Mouse (Mus musculus): ENCODE results near the gene Atg16l1. TPM values are rescaled to one million over a fixed set of nuclear protein-coding genes. Genes with fewer than 3 reads are reported as not detected.

The Atg16l1 gene
- 10 to 100 TPM; 68.3 to 71.0 TPM for total RNA-seq (2021)

DNA sequence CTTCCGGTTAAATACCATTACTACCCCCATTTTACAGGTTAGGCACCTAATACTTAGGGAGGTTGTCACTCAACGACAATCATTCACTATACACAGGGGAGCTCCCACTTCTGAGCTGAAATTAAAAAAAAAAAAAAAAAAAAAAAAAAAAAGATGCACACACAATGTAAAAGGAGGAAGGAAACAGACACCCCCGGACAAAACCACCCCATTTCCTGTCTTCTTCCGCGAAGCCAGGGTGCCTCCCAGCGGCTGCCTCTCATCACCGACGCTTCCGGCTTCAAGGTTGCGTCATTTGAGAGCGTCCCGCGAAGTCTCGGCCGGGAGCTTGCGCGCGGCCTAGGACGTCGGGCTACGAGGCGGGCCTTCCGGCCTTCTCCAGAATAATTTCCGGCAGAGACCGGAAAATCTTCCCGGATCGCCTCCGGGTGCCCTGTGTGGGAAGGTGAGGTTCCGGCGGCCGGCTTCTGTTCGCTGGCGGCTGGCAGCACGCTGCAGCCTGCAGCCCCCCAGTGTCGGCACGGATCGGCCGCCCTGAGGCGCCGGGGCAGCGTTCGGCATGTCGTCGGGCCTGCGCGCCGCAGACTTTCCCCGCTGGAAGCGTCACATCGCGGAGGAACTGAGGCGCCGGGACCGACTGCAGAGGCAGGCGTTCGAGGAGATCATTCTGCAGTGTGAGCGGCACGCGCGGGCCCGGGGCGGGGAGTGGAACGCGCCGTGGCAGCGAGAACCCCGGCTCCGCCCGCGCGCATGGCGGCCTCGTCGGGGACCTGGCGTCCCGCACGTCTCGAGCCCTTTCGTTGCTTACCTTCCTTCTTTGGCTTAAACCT, at the start of gene Atg16l1:
TSS of gene Atg16l1 (plus strand) at position 230 of the 830 bp plus-strand sequence.
- intact Hi-C loops (cut with DNase I), result loop anchor here (5.0 kb wide), 1 partner anchor 309 kb away; no protein-coding TSS in a partner anchor
- peak; percentile 95 for DNase-seq (ENCODE audit: extremely low spot score in 1 of 2, low spot score in 2 of 2)

- no peak for DNase-seq (ENCODE audit: extremely low spot score in 1 of 2, low spot score in 2 of 2)
- intact Hi-C loops (cut with DNase I), result no loop called here
Observed at GRCm38 (mm10) chr1:87706361-87706760, 49.3 kb upstream of the Atg16l1 start.

DNA sequence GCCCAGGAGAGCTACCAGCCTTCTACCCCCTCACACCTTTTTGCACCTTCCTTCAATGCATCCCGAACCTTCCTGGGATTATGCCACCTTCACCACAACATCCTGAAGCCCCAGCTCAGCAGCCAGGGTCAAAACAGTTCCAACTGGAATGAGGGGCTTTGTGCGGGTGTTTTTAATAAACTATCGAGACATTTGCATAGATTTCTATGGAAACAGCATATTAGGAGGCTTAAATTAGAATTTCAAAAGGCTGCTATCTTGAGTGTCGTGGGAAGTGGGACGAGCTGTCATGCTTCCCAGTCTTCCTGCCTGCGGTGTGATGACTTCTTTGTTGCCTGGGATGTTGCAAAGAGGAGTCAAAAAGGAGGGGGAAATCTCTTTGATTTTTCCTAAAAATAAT, 46.6 kb upstream of the Atg16l1 start:
- intact Hi-C loops (cut with DNase I), result no loop called here
- DNase-seq (ENCODE audit: extremely low spot score in 1 of 2, low spot score in 2 of 2), result peak in 1 of 2 experiments; percentile 75

- DNase-seq (ENCODE audit: extremely low spot score in 1 of 2, low spot score in 2 of 2), result no peak
- intact Hi-C loops (cut with DNase I), result no loop called here
Observed at GRCm38 (mm10) chr1:87709661-87710270, 45.9 kb upstream of the Atg16l1 start.

DNA sequence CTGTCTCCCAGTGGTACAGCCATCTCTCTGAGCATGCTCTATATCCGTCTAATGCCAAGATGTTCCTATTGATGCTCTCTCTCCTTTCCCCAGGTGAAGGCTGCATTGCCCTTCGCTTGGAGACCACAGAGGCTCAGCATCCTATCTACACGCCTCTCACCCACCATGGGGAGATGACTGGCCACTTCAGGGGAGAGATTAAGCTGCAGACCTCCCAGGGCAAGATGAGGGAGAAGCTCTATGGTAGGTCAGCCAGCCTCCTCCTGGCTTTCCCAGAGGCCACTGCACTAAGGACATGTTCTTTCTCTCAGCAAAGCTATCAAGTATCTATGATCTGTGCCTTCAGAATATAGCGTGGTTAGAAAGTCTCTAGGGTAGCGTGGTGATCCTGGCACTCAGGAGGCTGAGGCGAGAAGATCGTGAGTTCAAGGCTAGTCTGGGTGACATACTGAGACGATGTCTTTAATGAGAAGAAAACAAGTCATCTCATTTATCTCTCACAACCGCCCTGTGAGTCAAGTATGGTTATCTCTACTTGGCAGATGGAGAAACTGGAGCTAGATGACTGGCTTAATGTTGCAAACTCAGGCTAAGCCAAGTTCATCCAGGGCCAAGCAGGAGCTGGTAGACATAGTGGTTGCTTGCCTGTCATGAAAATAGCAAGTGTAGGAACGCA, 43.6 kb upstream of the Atg16l1 start:
- intact Hi-C loops (cut with DNase I), result no loop called here
- DNase-seq (ENCODE audit: extremely low spot score in 1 of 2, low spot score in 2 of 2), result no peak

- no peak for DNase-seq (ENCODE audit: extremely low spot score in 1 of 2, low spot score in 2 of 2)
Observed at GRCm38 (mm10) chr1:87712614-87712971, 43.1 kb upstream of the Atg16l1 start.

GRCm38 (mm10) chr1:87721382-87721781, 34.3 kb upstream of the Atg16l1 start:
- DNase-seq (ENCODE audit: extremely low spot score in 1 of 2, low spot score in 2 of 2), result peak; percentile 48 to 60
- intact Hi-C loops (cut with DNase I), result loop anchor here (5.0 kb wide), 1 partner anchor 244 kb away; no protein-coding TSS in a partner anchor

More at GRCm38 (mm10) chr1:87712614-87712971, 43.1 kb upstream of the Atg16l1 start:
- intact Hi-C loops (cut with DNase I), result no loop called here

DNA sequence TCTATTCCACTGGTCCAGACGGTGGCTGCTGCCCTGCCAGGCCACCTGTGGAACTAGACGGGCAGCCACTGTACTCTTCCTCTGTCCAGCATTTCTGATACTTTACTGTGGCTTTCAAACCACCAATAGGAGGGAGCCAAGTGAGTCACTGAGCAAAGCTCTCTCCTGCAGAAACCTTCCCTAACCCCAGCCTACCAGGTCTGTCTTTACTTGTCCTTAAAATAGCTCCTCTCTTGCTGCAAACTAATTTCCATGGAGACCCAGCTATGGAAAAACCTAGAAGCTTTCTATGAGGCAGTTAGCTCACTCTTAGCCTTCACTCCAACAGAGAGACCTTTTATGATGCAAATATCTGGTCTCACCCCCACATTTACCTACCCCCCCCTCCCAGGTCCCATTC, 33.6 kb upstream of the Atg16l1 start:
- intact Hi-C loops (cut with DNase I), result loop anchor here (5.0 kb wide), 1 partner anchor 245 kb away; no protein-coding TSS in a partner anchor
- no peak for DNase-seq (ENCODE audit: extremely low spot score in 1 of 2, low spot score in 2 of 2)

GRCm38 (mm10) chr1:87723351-87723750, 32.3 kb upstream of the Atg16l1 start:
- intact Hi-C loops (cut with DNase I), result loop anchor here (5.0 kb wide), 1 partner anchor 246 kb away; no protein-coding TSS in a partner anchor
- no peak for DNase-seq (ENCODE audit: extremely low spot score in 1 of 2, low spot score in 2 of 2)

GRCm38 (mm10) chr1:87729070-87729469, 26.6 kb upstream of the Atg16l1 start:
- no peak for DNase-seq (ENCODE audit: extremely low spot score in 1 of 2, low spot score in 2 of 2)
- intact Hi-C loops (cut with DNase I), result no loop called here

GRCm38 (mm10) chr1:87729850-87730249, 25.8 kb upstream of the Atg16l1 start:
- no peak for DNase-seq (ENCODE audit: extremely low spot score in 1 of 2, low spot score in 2 of 2)
- intact Hi-C loops (cut with DNase I), result no loop called here

GRCm38 (mm10) chr1:87730271-87730670, 25.4 kb upstream of the Atg16l1 start:
- intact Hi-C loops (cut with DNase I), result no loop called here
- no peak for DNase-seq (ENCODE audit: extremely low spot score in 1 of 2, low spot score in 2 of 2)

DNA sequence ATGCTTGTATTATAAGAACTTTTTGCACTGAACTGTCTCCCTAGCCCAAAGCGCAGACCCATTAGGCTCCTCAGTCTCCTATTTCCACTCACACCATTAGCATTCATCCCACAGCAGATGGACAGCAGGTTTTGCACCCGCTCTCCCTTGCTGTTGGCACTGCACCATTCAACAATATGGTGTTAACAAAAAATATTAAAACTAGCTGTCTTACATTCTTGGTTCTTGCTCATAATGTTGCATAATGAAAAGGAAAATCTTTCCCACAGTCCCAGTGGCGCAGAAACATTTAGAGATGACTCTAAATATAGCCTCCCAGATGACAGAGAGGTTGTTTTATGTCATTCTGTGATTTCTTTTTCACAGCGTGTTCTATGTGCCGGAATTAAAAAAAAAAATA, 22.5 kb upstream of the Atg16l1 start:
- intact Hi-C loops (cut with DNase I), result no loop called here
- DNase-seq (ENCODE audit: extremely low spot score in 1 of 2, low spot score in 2 of 2), result no peak

DNA sequence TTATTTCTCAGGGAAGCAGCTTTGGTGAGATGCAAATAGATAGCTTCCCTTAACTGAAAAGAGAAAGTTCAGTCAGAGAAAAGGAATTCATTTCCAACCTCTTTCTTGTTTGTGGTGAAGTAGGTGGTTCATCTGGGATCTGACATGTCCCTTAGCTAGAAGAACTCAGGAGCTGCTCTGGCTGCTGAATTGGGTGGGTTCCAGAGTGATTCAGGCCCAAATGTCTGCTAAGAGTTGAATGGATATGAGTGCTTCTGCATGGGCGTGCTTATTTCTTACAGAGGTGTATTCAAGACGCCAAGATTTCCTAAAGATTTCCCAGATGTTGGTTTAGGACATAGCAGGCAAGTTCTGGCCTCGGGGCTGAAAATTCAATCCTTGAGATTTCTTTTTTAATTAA, 21.5 kb upstream of the Atg16l1 start:
- no peak for DNase-seq (ENCODE audit: extremely low spot score in 1 of 2, low spot score in 2 of 2)
- intact Hi-C loops (cut with DNase I), result no loop called here

DNA sequence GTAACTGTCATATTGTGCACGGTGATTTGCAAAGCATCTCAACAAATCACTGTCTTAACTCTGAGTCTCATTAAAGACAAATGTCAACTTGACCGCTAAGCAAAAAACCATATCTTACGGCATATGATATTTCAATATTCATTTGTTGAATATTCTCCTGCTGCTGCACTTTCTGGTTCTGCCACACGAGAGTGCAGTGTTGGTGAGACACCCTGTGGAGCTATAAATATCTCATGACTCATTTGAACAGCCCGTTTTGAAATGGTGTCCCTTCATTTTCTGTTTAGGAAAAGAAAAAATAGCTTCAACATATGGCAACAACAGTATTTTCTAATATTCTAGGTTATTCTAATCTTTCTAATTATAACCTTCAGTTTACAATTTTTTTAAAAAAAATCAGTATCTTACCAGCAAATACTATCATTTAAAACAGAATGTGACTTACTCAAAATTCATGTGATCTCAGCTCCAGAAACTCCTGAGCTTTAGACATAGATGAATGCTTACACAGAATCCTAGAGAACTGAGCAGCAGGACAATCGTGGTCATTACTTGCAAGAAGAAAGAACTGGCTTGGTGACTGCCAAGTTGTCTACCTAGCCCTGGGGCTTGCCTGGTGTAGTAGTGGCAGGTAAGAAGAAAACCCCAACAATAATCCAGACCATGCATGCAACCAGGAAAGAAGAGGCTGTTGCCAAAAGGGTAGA, 14.9 kb upstream of the Atg16l1 start:
- intact Hi-C loops (cut with DNase I), result no loop called here
- DNase-seq (ENCODE audit: extremely low spot score in 1 of 2, low spot score in 2 of 2), result no peak

- DNase-seq (ENCODE audit: extremely low spot score in 1 of 2, low spot score in 2 of 2), result no peak
- intact Hi-C loops (cut with DNase I), result no loop called here
Observed at GRCm38 (mm10) chr1:87749360-87749973, 6.2 kb upstream of the Atg16l1 start.

DNA sequence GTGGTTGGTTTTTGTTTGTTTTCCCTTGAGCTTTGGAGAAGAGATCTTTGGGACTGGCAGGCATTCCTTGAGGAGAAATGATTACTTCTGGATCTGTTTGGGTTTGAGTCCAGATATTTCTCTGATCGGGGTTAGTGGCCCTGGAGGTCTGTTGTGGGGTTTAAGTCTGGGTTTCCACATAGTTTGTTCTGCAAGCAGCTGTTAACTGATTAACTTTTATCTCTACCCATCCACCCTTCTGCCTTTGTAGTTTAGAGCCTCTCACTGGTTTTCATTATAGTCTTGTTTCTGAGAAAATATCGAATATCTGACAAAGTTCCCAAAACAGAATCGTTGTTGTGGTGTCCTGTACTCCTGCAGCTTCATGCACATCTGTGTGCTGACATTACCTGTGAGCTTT, 8.2 kb downstream of the Atg16l1 start:
- intact Hi-C loops (cut with DNase I), result no loop called here
- DNase-seq (ENCODE audit: extremely low spot score in 1 of 2, low spot score in 2 of 2), result no peak

DNA sequence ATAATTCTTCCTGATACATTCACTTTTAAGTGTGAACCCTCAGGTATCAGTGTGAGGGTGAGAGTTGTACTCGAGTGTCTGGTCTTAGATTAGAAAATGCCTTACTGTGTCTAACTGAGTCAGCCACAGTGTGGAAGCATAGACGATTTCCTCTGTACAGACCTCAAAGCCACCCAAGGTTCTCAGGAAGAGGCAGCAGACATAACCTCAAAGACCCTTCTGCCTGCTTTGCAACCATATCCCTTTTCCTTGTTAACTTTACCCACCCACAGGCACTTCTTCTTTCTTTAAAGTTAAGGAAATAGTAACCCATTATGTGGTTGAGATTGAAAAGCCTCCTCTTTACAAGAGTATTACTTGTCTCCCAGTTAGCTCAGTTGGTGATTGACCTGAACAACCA, 10.1 kb downstream of the Atg16l1 start:
- intact Hi-C loops (cut with DNase I), result loop anchor here (5.0 kb wide), 2 partner anchors 157 to 343 kb away; no protein-coding TSS in a partner anchor
- no peak for DNase-seq (ENCODE audit: extremely low spot score in 1 of 2, low spot score in 2 of 2)

Measured in left cerebral cortex, postnatal 10 days (tissue).